Mouse (Mus musculus): ENCODE measurements around the gene Vav3. TPM values are rescaled to one million over a fixed set of nuclear protein-coding genes. Genes with fewer than 3 reads are reported as not detected.
A peak's percentile ranks its signal among the peaks of the same experiment; 100 is the strongest.

Gene Vav3
- total and polyA plus RNA-seq, 3 experiments: 1.7 to 5.0 (median 4.4) TPM

DNA sequence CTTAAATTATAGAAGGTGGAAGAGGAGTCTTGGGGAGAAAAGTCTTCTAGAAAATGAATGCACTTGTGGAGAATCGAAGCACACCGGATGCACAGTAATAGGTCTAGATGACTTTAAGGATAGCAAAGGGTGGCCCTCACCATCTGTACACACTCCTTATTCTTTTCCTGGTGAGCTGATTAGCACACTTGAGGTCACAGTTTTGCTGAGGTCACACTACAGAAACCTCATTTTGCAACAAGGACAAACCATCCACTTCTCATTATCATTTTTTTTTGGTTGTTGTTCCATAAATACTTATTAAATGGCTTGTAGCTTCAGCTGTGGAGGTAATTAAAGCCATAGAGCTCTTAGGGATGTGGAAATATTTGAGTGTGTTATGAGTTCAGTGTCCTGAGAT is 25.4 kb downstream of the Vav3 start:
- no peak for DNase-seq
- Histone ChIP-seq H3K9ac (ENCODE audit: low read depth, low read length) (no peak overlapping the region), H3K36me3 (ENCODE audit: control insufficient read depth, insufficient read depth, low read length) (peaks cover 3% of the 10 kb centered on the region), H3K27ac (peak overlapping the region; percentile 40), H3K4me3 (no peak overlapping the region), H3K79me2 (replicated peaks; ENCODE audit: control insufficient read depth, insufficient read depth, low read length) (no peaks in the 10 kb centered on the region), H3K4me1 (ENCODE audit: control insufficient read depth, insufficient read depth, low read length) (peaks cover 9% of the 10 kb centered on the region), H3K27me3 (ENCODE audit: control insufficient read depth, insufficient read depth, low read length) (no peaks in the 10 kb centered on the region)
- 49% methylated on average over 2 of the region's 2 CpGs for WGBS
- intact Hi-C loops (cut with DNase I): loop anchor here (2.0 kb wide), 1 partner anchor 13 kb away; no protein-coding TSS in a partner anchor
- TF ChIP-seq POLR2A (IDR thresholded peaks at IDR 0.05; ENCODE audit: insufficient read depth, low read depth, low read length) (no peak), EP300 (IDR thresholded peaks at IDR 0.05; ENCODE audit: insufficient read depth, low read depth, low read length) (no peak), CTCF (IDR thresholded peaks at IDR 0.05) (no peak)

DNA sequence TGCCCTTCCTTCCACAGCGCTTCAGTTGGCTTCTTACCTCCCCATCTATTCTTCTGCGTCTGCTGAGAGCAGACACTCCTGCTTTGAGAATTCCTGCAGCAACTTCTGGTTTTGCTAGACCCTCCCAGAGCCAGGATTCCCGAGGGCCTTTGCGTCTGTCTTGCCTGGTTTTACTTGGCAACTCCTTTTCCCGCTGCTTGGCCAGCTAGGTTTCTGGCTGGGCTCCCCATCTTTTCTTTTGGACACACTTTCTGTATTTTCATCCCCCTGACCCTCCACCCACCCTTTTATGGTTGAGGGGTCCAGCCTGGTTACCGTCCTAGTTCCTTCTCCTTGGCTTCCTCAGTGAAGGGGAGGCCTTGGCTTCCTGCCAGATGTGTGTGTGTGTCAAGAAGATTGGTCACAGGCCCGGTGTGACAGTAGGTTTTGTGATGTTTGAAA is 26.0 kb downstream of the Vav3 start:
- H3K27ac ChIP-seq: peak overlapping the region; percentile 40
- TF ChIP-seq CTCF (IDR thresholded peaks at IDR 0.05) (no peak), POLR2A (IDR thresholded peaks at IDR 0.05; ENCODE audit: insufficient read depth, low read depth, low read length) (no peak), EP300 (IDR thresholded peaks at IDR 0.05; ENCODE audit: insufficient read depth, low read depth, low read length) (no peak)
- no peak overlapping the region for H3K9ac ChIP-seq (ENCODE audit: low read depth, low read length)
- 32% methylated on average over 7 of the region's 7 CpGs for WGBS
- intact Hi-C loops (cut with DNase I): loop anchor here (2.0 kb wide), 1 partner anchor 14 kb away; no protein-coding TSS in a partner anchor
- peaks cover 9% of the 10 kb centered on the region for H3K4me1 ChIP-seq (ENCODE audit: control insufficient read depth, insufficient read depth, low read length)
- no peaks in the 10 kb centered on the region for H3K27me3 ChIP-seq (ENCODE audit: control insufficient read depth, insufficient read depth, low read length)
- H3K79me2 ChIP-seq (replicated peaks; ENCODE audit: control insufficient read depth, insufficient read depth, low read length): no peaks in the 10 kb centered on the region
- H3K36me3 ChIP-seq (ENCODE audit: control insufficient read depth, insufficient read depth, low read length): peaks cover 2% of the 10 kb centered on the region; the same call in 1 of the 2 replicates
- DNase-seq: peak; percentile 48 to 53
- no peak overlapping the region for H3K4me3 ChIP-seq

DNA sequence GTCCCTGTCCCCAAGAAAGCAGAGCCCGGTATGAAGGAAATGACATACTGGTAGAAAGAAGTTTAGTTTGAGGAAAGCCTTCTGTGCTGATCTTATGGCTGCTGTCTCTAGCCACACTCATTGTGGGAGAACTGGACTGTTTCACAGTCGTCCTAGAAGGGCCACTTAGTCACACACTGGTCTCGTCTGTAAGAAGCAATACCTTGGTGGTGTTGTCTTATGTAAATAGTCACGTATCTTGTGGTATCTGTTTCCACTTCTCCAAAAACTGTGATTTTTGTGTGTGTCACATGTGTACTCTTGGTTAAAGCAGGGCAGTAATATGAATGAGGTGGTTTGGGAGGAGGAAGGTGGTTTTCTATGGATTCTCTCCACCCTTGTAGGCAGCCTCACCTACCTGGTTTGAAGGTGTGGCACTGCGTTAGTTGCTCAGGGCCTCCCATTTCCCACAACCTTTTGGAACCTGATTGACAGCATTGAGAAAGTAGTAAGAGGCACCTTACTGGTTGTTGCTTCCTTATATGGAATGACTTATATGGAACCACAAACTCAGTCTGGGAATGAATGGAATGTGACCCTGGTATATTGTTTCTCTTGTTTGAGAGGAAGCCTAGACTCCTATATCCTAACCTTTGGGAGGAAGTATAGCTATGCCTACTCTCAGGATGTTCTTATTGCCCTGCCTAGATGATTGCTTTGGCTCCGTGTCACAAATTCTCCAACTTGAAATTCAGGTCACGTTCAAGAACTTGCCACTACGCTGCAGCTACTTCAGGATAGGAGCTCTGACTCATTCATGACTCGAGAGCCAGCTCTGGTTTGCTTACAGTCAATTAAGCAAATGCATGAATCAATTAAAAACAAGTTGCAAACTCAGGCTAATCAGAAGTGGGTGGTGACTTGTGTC is 28.2 kb downstream of the Vav3 start:
- no peak for DNase-seq
- no peaks in the 10 kb centered on the region for H3K27me3 ChIP-seq (ENCODE audit: control insufficient read depth, insufficient read depth, low read length)
- peaks cover 3% of the 10 kb centered on the region for H3K4me1 ChIP-seq (ENCODE audit: control insufficient read depth, insufficient read depth, low read length)
- no peak overlapping the region for H3K4me3 ChIP-seq
- H3K36me3 ChIP-seq (ENCODE audit: control insufficient read depth, insufficient read depth, low read length): peaks cover 2% of the 10 kb centered on the region; the same call in 1 of the 2 replicates
- H3K27ac ChIP-seq: no peak overlapping the region
- 54% methylated on average over 9 of the region's 9 CpGs for WGBS
- no peak overlapping the region for H3K9ac ChIP-seq (ENCODE audit: low read depth, low read length)
- no peak for TF ChIP-seq EP300 (IDR thresholded peaks at IDR 0.05; ENCODE audit: insufficient read depth, low read depth, low read length)
- no peak for TF ChIP-seq POLR2A (IDR thresholded peaks at IDR 0.05; ENCODE audit: insufficient read depth, low read depth, low read length)
- TF ChIP-seq CTCF (IDR thresholded peaks at IDR 0.05): no peak
- intact Hi-C loops (cut with DNase I): no loop called here
- H3K79me2 ChIP-seq (replicated peaks; ENCODE audit: control insufficient read depth, insufficient read depth, low read length): no peaks in the 10 kb centered on the region

DNA sequence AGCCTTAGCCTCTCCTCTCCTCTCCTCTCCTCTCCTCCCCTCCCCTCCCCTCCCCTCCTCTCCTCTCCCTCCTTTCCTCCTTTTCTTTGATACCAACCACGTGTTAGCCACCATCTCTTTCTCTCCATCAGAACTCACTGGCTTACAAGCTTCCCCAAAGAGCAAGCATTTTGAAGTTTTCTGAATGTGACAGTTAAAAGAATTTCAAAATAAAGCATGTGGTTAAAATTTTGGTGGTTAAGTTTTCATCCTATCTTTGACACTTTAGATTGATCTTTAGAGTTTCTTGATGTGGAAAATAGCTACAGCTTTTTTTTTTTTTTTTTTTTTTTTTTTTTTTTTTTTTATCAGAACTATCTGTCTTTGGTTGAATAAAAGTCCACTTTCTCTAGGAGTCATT is 31.1 kb downstream of the Vav3 start:
- Histone ChIP-seq H3K4me1 (ENCODE audit: control insufficient read depth, insufficient read depth, low read length) (no peaks in the 10 kb centered on the region; the same call in 1 of the 2 replicates), H3K79me2 (replicated peaks; ENCODE audit: control insufficient read depth, insufficient read depth, low read length) (no peaks in the 10 kb centered on the region), H3K9ac (ENCODE audit: low read depth, low read length) (no peak overlapping the region), H3K27ac (no peak overlapping the region), H3K4me3 (no peak overlapping the region), H3K27me3 (ENCODE audit: control insufficient read depth, insufficient read depth, low read length) (no peaks in the 10 kb centered on the region), H3K36me3 (ENCODE audit: control insufficient read depth, insufficient read depth, low read length) (no peaks in the 10 kb centered on the region)
- DNase-seq: no peak
- no CpG with 5 or more reads among the region's 1 CpGs for WGBS
- no peak for TF ChIP-seq POLR2A (IDR thresholded peaks at IDR 0.05; ENCODE audit: insufficient read depth, low read depth, low read length)
- no peak for TF ChIP-seq EP300 (IDR thresholded peaks at IDR 0.05; ENCODE audit: insufficient read depth, low read depth, low read length)
- no peak for TF ChIP-seq CTCF (IDR thresholded peaks at IDR 0.05)
- intact Hi-C loops (cut with DNase I): no loop called here

DNA sequence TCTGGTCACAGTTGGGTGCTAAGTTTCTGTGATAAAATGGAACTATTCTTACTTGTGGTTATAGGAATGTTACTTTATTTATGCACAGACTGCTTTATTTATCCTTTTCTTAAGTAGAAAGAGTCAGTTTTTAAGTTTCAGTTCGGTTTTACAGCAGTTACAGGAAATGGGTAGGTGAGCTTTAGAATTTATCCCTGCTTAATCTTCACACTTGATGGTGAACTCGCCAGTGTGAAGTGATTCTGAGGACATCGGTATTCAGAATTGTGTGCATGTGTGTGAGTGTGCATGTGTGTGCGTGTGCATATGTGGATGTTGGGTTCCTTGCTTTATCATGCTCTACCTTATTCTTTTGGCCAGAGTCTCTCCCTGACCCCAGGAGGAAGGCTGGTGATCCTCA is 32.2 kb downstream of the Vav3 start:
- H3K27me3 ChIP-seq (ENCODE audit: control insufficient read depth, insufficient read depth, low read length): no peaks in the 10 kb centered on the region
- H3K9ac ChIP-seq (ENCODE audit: low read depth, low read length): no peak overlapping the region
- H3K4me1 ChIP-seq (ENCODE audit: control insufficient read depth, insufficient read depth, low read length): no peaks in the 10 kb centered on the region; the same call in 1 of the 2 replicates
- H3K79me2 ChIP-seq (replicated peaks; ENCODE audit: control insufficient read depth, insufficient read depth, low read length): no peaks in the 10 kb centered on the region
- TF ChIP-seq POLR2A (IDR thresholded peaks at IDR 0.05; ENCODE audit: insufficient read depth, low read depth, low read length) (no peak), EP300 (IDR thresholded peaks at IDR 0.05; ENCODE audit: insufficient read depth, low read depth, low read length) (no peak), CTCF (IDR thresholded peaks at IDR 0.05) (no peak)
- DNase-seq: no peak
- no peak overlapping the region for H3K27ac ChIP-seq
- no peak overlapping the region for H3K4me3 ChIP-seq
- H3K36me3 ChIP-seq (ENCODE audit: control insufficient read depth, insufficient read depth, low read length): no peaks in the 10 kb centered on the region
- WGBS: 72% methylated on average over 4 of the region's 4 CpGs
- intact Hi-C loops (cut with DNase I): no loop called here

DNA sequence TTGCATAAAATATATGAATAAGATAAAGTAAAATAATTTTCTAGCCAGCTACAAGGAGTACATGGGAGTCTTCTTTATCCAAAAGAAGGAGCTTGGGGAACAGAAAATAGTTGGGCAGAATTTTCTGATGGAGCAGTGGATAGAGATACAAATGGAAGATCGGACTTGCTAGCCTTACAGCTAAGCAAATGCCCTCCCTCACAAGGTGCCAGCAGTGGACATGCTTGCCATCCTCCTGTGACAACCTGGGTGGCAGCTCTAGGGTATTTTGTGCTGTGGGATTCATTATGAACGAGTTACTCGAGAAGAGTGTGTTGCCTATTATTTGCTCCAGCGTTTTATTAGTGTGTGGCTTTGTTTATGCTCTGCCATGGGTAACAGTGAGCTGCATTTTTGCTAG is 37.8 kb downstream of the Vav3 start:
- H3K36me3 ChIP-seq (ENCODE audit: control insufficient read depth, insufficient read depth, low read length): no peaks in the 10 kb centered on the region
- no peak for TF ChIP-seq POLR2A (IDR thresholded peaks at IDR 0.05; ENCODE audit: insufficient read depth, low read depth, low read length)
- no peak for TF ChIP-seq EP300 (IDR thresholded peaks at IDR 0.05; ENCODE audit: insufficient read depth, low read depth, low read length)
- TF ChIP-seq CTCF (IDR thresholded peaks at IDR 0.05): no peak
- no peak overlapping the region for H3K27ac ChIP-seq
- intact Hi-C loops (cut with DNase I): no loop called here
- no peak overlapping the region for H3K4me3 ChIP-seq
- WGBS: 85% methylated on average over 4 of the region's 4 CpGs
- H3K9ac ChIP-seq (ENCODE audit: low read depth, low read length): no peak overlapping the region
- no peaks in the 10 kb centered on the region for H3K79me2 ChIP-seq (replicated peaks; ENCODE audit: control insufficient read depth, insufficient read depth, low read length)
- no peaks in the 10 kb centered on the region for H3K27me3 ChIP-seq (ENCODE audit: control insufficient read depth, insufficient read depth, low read length)
- no peak for DNase-seq
- H3K4me1 ChIP-seq (ENCODE audit: control insufficient read depth, insufficient read depth, low read length): no peaks in the 10 kb centered on the region
